Mouse (Mus musculus): ENCODE data around the gene Hmgb1.

The Hmgb1 gene

GRCm38 (mm10) chr5:149021120-149021519, 163.2 kb downstream of the Hmgb1 start:
- no peak for DNase-seq (ENCODE audit: low spot score in 2 of 2)

GRCm38 (mm10) chr5:149020681-149021062, 163.6 kb downstream of the Hmgb1 start:
- no peak for DNase-seq (ENCODE audit: low spot score in 2 of 2)

- no peak for DNase-seq (ENCODE audit: low spot score in 2 of 2)
Measured at GRCm38 (mm10) chr5:149020059-149020680, 164.1 kb downstream of the Hmgb1 start.

- DNase-seq (ENCODE audit: low spot score in 2 of 2) = no peak
Measured at GRCm38 (mm10) chr5:149017666-149018415, 166.4 kb downstream of the Hmgb1 start.

GRCm38 (mm10) chr5:149017181-149017580, 167.1 kb downstream of the Hmgb1 start:
- DNase-seq (ENCODE audit: low spot score in 2 of 2) = no peak

- DNase-seq (ENCODE audit: low spot score in 2 of 2) = no peak
Measured at GRCm38 (mm10) chr5:149016261-149016660, 168.0 kb downstream of the Hmgb1 start.

- no peak for DNase-seq (ENCODE audit: low spot score in 2 of 2)
Measured at GRCm38 (mm10) chr5:149015335-149016201, 168.7 kb downstream of the Hmgb1 start.

GRCm38 (mm10) chr5:149014600-149015268, 169.6 kb downstream of the Hmgb1 start:
- DNase-seq (ENCODE audit: low spot score in 2 of 2) = no peak

GRCm38 (mm10) chr5:149013817-149014508, 170.3 kb downstream of the Hmgb1 start:
- DNase-seq (ENCODE audit: low spot score in 2 of 2) = no peak

- no peak for DNase-seq (ENCODE audit: low spot score in 2 of 2)
Measured at GRCm38 (mm10) chr5:149009111-149009510, 175.2 kb downstream of the Hmgb1 start.

GRCm38 (mm10) chr5:149007295-149007646, 177.0 kb downstream of the Hmgb1 start:
- DNase-seq (ENCODE audit: low spot score in 2 of 2) = no peak

- DNase-seq (ENCODE audit: low spot score in 2 of 2) = peak; percentile 99 to 100
Measured at GRCm38 (mm10) chr5:149006362-149007294, 177.7 kb downstream of the Hmgb1 start.

GRCm38 (mm10) chr5:149005701-149006361, 178.5 kb downstream of the Hmgb1 start:
- no peak for DNase-seq (ENCODE audit: low spot score in 2 of 2)

- DNase-seq (ENCODE audit: low spot score in 2 of 2) = no peak
Measured at GRCm38 (mm10) chr5:149005083-149005482, 179.2 kb downstream of the Hmgb1 start.

GRCm38 (mm10) chr5:149003137-149003536, 181.2 kb downstream of the Hmgb1 start:
- no peak for DNase-seq (ENCODE audit: low spot score in 2 of 2)

- no peak for DNase-seq (ENCODE audit: low spot score in 2 of 2)
Measured at GRCm38 (mm10) chr5:149002803-149003115, 181.5 kb downstream of the Hmgb1 start.

GRCm38 (mm10) chr5:149002034-149002802, 182.1 kb downstream of the Hmgb1 start:
- DNase-seq (ENCODE audit: low spot score in 2 of 2) = no peak

GRCm38 (mm10) chr5:148999802-149000201, 184.5 kb downstream of the Hmgb1 start:
- DNase-seq (ENCODE audit: low spot score in 2 of 2) = no peak

GRCm38 (mm10) chr5:148998512-148998911, 185.8 kb downstream of the Hmgb1 start:
- DNase-seq (ENCODE audit: low spot score in 2 of 2) = no peak

All from right cerebral cortex, postnatal 10 days (tissue).